Mouse (Mus musculus) embryonic fibroblast, embryonic 13.5 days (primary cell): ENCODE measurements around the gene Smim24. TPM values are rescaled to one million over a fixed set of nuclear protein-coding genes. Genes with fewer than 3 reads are reported as not detected.

Experiments
- H3K27ac ChIP-seq: 2 replicates; pipeline ENCODE4 v1.5.1; 2012; ENCODE audit warnings: low read length, control low read depth, inconsistent platforms; ENCODE audit not compliant: insufficient read depth
- H3K4me1 ChIP-seq: 2 replicates; pipeline ENCODE4 v1.6.1; 2011; ENCODE audit warnings: low read length; ENCODE audit not compliant: control insufficient read depth, insufficient read depth
- H3K4me3 ChIP-seq: 2 replicates; pipeline ENCODE4 v1.5.1; 2011; ENCODE audit warnings: mild to moderate bottlenecking, control low read depth, low read length; ENCODE audit not compliant: insufficient read depth
- CTCF ChIP-seq: IDR thresholded peaks from 2 replicates; pipeline ENCODE4 v1.5.1; 2011; ENCODE audit warnings: mild to moderate bottlenecking, control low read depth, low read length, moderate library complexity, borderline replicate concordance; ENCODE audit not compliant: insufficient read depth
- POLR2A ChIP-seq: IDR thresholded peaks from 2 replicates; pipeline ENCODE4 v1.6.1; 2011; ENCODE audit warnings: low read depth, mild to moderate bottlenecking, control low read depth, low read length, moderate library complexity
- polyA plus RNA-seq: library from polyadenylated mRNA; stranded (reverse); fragments of >200 nt; gene quantifications from 2 replicates; pipeline ENCODE4 v1.2.4, GENCODE M21; 2011; ENCODE audit warnings: low read depth; ENCODE audit not compliant: missing spikeins, insufficient read length

Gene Smim24
- polyA plus RNA-seq, 1 experiment, result 0.58 TPM

DNA sequence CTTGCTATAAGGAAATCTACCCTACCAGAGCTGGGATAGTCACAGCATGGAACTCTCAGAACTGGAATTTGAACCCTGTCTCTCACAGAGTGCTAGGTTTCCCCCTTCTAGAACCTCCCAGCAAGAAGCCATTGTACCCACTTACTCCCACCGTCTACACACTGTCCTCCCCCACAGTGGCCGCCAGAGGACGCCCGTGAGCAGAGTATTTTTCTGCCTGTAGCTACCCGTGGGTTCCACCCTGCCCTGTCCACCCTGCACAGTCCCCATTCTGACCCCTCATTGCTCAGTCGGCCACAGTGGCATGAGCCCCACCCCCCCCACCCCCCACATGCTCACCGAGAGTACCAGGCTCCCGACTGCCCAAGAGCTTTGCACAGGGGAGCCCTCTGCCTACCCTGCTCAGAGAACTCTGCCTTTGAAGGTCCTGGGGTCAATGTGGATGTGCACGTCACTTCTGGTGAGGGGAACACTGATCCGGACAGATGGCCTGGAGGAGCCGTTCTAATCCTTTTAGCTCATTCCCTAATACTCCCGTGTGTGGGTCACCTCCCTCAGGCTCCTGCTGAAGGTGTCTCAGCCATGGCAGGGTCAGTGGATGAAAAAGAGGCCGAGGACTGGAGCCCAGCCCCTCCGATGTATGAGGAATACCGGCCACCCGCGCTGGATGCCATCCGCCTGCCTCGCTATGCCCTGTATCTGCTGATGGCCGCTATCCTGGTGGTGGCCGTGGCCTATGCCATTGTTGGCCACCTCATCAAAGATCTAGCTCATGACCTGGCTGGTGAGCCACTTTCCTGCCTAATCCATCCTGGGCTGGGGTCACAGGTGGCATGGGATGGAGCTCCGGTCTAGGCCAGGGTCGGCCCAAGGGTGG, 2.8 kb upstream of the Smim24 start:
- TF ChIP-seq CTCF (peak; percentile 74), POLR2A (no peak)
- Histone ChIP-seq H3K27ac (no peak overlapping the region), H3K4me1 (peaks cover 2% of the 10 kb centered on the region; the same call in 1 of the 2 replicates), H3K4me3 (no peak overlapping the region)

DNA sequence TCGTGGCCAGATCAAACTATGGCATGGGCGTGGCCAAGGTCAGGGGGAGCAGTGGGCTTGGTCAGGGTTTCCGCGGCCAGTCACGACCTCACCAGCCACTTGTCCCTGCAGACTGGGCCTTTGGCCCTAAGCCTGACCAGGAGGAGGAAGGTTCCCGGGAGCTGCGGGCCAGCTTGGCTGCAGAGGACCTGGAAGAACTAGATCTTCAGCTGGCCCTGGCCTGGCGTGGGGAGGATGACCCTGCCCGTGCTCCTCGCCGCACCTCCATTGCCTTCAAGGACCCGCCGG, 2.2 kb upstream of the Smim24 start:
- H3K27ac ChIP-seq, result no peak overlapping the region
- H3K4me3 ChIP-seq, result no peak overlapping the region
- no peaks in the 10 kb centered on the region for H3K4me1 ChIP-seq
- TF ChIP-seq POLR2A, result no peak
- no peak for TF ChIP-seq CTCF

DNA sequence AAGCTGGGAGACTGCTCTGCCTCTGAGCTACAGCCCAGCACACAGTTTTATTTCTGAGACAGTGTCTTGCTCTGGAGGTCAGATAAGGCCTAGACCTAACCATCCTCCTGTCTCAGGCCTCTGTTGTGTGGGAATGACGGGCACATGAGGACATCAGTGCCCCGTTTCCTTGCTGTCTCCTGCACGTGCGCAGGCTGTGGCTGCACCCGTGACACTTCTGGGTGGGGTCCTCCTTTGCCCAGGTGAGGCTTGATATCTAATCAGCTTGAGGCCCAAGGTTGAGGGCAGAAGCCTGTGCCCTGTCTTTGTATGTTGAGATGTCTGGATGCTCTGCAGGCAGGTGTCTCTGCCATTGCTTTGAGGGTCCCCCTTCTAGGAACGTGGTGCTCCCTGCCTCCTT, 581 bp upstream of the Smim24 start:
- H3K4me1 ChIP-seq, result no peaks in the 10 kb centered on the region
- H3K4me3 ChIP-seq, result no peak overlapping the region
- H3K27ac ChIP-seq, result no peak overlapping the region
- TF ChIP-seq POLR2A, result no peak
- TF ChIP-seq CTCF, result no peak

DNA sequence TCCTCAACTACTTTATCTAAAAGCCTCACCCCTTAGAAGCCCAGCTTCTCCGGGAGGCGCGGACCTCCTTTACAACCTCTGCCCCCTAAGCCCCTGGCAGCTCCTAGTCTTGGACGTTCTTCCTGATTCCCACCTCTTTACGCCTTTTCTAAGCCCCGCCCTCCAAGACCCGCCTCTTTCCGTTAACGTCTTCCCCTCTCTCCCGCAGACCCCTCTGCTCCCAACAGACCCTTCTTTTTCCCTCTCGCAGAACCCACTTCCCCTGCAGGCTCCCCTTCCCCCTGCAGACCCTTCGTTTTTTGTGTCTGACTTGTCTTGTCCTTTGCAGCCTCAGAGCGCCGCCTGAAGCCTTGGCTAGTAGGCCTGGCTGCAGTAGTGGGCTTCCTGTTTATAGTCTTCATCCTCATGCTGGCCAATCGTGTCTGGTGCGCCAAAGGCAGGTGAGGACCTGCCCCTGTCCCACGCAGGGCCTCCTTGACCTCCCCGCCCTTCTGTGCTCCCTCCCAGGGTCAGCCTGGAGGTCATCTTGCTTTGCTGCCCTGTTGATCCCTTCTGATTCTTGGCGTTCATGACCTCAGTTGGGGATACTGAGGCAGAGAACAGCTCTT, 709 bp downstream of the Smim24 start:
- TF ChIP-seq CTCF, result no peak
- no peak for TF ChIP-seq POLR2A
- Histone ChIP-seq H3K27ac (no peak overlapping the region), H3K4me3 (no peak overlapping the region), H3K4me1 (no peaks in the 10 kb centered on the region)

DNA sequence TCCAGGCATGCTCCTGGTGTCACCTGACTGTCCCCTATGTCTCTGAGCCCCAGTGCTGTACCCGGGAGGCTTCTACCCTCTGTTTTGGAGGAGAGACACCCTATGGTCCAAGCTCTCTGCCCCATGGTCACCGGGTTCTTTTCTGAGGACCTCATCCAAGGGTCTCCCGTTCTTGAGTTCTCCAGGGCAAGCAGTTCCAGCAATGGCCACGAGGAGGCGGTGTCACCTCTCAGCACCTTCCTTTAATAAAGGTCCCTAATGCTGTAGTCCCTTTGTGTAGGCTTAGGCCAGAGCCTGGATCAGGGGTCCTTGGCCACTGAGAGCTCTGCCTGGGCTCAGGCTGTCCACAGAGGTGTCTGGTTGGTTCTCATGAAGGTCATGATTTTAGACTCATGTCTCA, 2.3 kb downstream of the Smim24 start:
- TF ChIP-seq CTCF, result peak; percentile 89
- no peak for TF ChIP-seq POLR2A
- Histone ChIP-seq H3K4me3 (no peak overlapping the region), H3K4me1 (no peaks in the 10 kb centered on the region), H3K27ac (no peak overlapping the region)

DNA sequence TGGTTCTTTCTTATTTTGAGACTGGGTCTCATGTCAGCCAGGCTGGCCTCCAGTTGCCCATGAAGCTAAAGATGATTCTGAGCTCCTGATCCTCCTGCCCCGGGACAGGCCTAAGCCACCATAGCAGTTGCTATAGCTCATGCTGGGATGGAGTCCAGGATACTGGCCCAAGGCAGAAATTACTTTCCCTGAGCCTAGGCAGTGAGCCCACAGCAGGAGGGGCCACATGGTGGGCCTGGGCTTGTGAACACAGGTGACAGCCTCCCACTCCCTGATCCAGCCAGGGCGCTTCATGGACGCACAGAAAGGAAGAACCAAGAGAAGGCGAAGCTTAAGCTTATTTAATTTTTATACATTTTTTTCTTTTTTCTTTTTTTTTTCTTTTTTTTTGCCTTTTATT, 3.0 kb downstream of the Smim24 start:
- Histone ChIP-seq H3K4me3 (no peak overlapping the region), H3K4me1 (no peaks in the 10 kb centered on the region), H3K27ac (no peak overlapping the region)
- no peak for TF ChIP-seq POLR2A
- TF ChIP-seq CTCF, result no peak

DNA sequence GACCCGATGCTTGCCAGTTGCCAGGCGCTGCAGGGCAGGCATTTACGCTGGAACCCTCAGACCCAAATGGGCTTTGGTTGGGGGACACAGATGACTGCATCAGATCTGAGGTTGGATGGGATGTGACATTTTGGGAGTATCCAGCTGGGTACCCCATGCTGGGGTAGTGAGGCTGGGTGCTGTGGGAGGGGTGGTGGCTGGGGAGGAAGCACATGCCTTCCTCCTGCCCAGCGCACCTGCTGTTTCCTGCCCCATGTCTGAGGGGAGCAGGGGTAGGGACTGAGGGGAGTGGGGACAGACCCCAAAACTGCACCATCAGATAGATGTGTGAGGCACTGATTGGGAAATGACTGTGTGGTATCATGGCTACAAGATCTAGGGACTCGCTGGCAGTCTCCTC, 3.9 kb downstream of the Smim24 start:
- H3K27ac ChIP-seq, result no peak overlapping the region

DNA sequence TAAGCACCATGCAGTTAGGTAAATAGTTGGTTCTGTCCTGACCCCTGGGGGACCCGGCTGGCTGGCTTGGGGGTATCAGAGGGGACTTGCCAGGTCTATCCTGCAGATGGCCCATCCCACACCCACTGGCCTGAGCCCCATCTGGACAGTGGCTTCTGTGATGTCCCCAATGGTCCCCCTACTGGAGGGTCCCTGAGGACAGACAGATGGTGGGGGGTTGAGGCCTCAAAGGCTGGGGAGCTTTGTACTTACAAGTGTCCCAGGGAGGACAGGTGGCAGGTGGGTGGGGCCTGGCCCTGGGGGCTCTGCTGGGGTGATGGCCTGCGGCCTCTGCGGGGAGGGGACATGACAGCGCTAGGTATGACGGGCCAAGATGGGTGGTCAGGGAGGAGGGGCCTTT, 6.4 kb downstream of the Smim24 start:
- Histone ChIP-seq H3K4me3 (no peak overlapping the region), H3K27ac (no peak overlapping the region), H3K4me1 (peaks cover 10% of the 10 kb centered on the region; the same call in 1 of the 2 replicates)
- TF ChIP-seq CTCF (no peak), POLR2A (no peak)

More for the DNA sequence above, 3.9 kb downstream of the Smim24 start:
- TF ChIP-seq CTCF (no peak), POLR2A (no peak)
- Histone ChIP-seq H3K4me3 (no peak overlapping the region), H3K4me1 (0 out of 2 replicates have a peak, but pooled peaks cover 6% of the 10 kb centered on the region)

DNA sequence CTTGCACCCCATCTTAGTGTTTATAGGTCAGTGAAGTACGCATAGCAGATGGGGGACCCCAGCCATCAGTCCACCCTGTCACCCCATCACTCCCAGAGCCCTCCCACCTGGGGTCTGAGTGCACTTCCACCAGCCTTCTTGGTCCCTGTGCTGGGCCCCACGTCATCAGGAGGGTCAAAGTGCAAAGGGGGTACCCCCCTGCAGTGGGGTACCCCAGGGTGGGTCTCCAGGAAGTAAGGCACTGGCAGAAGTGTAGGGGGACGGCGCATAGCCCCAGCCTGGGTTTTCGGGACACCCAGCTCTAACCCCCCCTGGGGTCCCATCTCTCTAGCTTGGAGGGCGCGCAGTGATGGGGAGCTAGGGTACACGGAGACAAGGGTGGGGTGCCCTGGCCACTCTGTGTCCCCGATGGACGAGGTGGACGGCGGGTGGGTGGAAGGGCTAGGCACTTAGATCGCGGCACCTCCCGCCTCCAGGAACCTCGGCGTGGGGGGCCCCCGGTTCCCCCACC, 7.0 kb downstream of the Smim24 start:
- no peak overlapping the region for H3K4me3 ChIP-seq

More for the DNA sequence above, 7.0 kb downstream of the Smim24 start:
- TF ChIP-seq CTCF (no peak), POLR2A (no peak)
- Histone ChIP-seq H3K4me1 (peaks cover 10% of the 10 kb centered on the region; the same call in 1 of the 2 replicates), H3K27ac (no peak overlapping the region)
